Comparison of ENCODE assay signal across 8 mouse cellular contexts in genomic region chr2:26483230-26483869, GRCm38 (mm10). TPM values are rescaled to one million over a fixed set of nuclear protein-coding genes. Genes with fewer than 3 reads are reported as not detected.
DNase-seq lines count a peak whose midpoint lies in the region; ATAC-seq lines count a peak whose summit lies in the region.

No protein-coding gene starts in this region.

- no peaks in the 10 kb centered on the region for H3K27me3 ChIP-seq in intestine, embryonic 15.5 days (replicated peaks)

- no peak overlapping the region for H3K9ac ChIP-seq in intestine, embryonic 15.5 days

- peak; percentile 97 for DNase-seq in heart, adult 11 months
- DNase-seq in heart, adult 8-10 months (ENCODE audit: low spot score): no peak
- peak; percentile 63 for DNase-seq in c-Kit-positive CD71-negative TER-119-negative erythroid progenitor cells, embryonic 14.5 days (ENCODE audit: low read depth)
- no peak for DNase-seq in right cerebral cortex, postnatal 4 days
- no peak for DNase-seq in frontal cortex, postnatal 14 days (ENCODE audit: low spot score in 2 of 2)
- DNase-seq in embryo, embryonic 9.5 days (ENCODE audit: extremely low spot score): no peak

- peak overlapping the region; percentile 45 for H3K4me2 ChIP-seq in intestine, embryonic 15.5 days (replicated peaks)

- H3K27ac ChIP-seq in intestine, embryonic 15.5 days: peak overlapping the region; percentile 79

- H3K9me3 ChIP-seq in intestine, embryonic 15.5 days: no peaks in the 10 kb centered on the region

- H3K4me3 ChIP-seq in intestine, embryonic 15.5 days (replicated peaks): no peak overlapping the region

- ATAC-seq in intestine, embryonic 15.5 days: peak; percentile 13; the same call in 1 of the 2 replicates
- ATAC-seq in monocyte, adult 5-6 weeks (replicated peaks; ENCODE audit: insufficient number of reproducible peaks, low FRiP score, low TSS enrichment, poor library complexity, severe bottlenecking): peak; percentile 78

- H3K36me3 ChIP-seq in intestine, embryonic 15.5 days: peaks cover 30% of the 10 kb centered on the region

- H3K4me1 ChIP-seq in intestine, embryonic 15.5 days (replicated peaks): peaks cover 69% of the 10 kb centered on the region

- WGBS in intestine, embryonic 15.5 days: 49% methylated on average over 13 of the region's 13 CpGs

RNA-seq across cellular contexts. Expression of gene Notch1, which starts 33.1 kb away (rescaled TPM):
- 10 to 100 TPM; 22.2 to 36.5 (median 29.1) TPM for total RNA-seq in heart, adult 8-10 months (2022)
- 11.3 and 12.2 TPM in 2 replicates for polyA plus RNA-seq in intestine, embryonic 15.5 days (2015; fragmentation: Nextera tagmentation; extraction: Ambion mirVana)
- total RNA-seq in monocyte, adult 5-6 weeks (2017): 11.6 to 22.2 TPM (median 13.8 TPM) in 3 replicates

RNA-seq across cellular contexts. Expression of gene Sec16a, which starts 38.3 kb away (rescaled TPM):
- total RNA-seq in heart, adult 8-10 months (2022): 10 to 100 TPM; 40.7 to 45.7 (median 41.7) TPM
- polyA plus RNA-seq in intestine, embryonic 15.5 days (2015; fragmentation: Nextera tagmentation; extraction: Ambion mirVana): 20.2 and 24.7 TPM in 2 replicates
- 40.0 to 69.7 TPM (median 50.1 TPM) in 3 replicates for total RNA-seq in monocyte, adult 5-6 weeks (2017)

Comparison
In these comparisons a context has a peak if more than half of its experiments do, and no peak if none do; other contexts are left out.
1. DNase-seq: peak in heart, adult 11 months (single experiment) and c-Kit-positive CD71-negative TER-119-negative erythroid progenitor cells, embryonic 14.5 days (single experiment); none in heart, adult 8-10 months (single experiment), right cerebral cortex, postnatal 4 days (single experiment), frontal cortex, postnatal 14 days (0 of 2) and embryo, embryonic 9.5 days (single experiment).